Mouse (Mus musculus): ENCODE measurements at regions not wholly inside any gene's neighbourhood (a gene's known extent, or its start where the extent isn't known, plus 50 kb on each side); places are given as distances from the start of the nearest gene placed in this dataset.
"Not testable (repeated sequence)": the region's sequence is repeated elsewhere in the genome, so short reads cannot be mapped to it uniquely, and the experiment has no call there.

DNA sequence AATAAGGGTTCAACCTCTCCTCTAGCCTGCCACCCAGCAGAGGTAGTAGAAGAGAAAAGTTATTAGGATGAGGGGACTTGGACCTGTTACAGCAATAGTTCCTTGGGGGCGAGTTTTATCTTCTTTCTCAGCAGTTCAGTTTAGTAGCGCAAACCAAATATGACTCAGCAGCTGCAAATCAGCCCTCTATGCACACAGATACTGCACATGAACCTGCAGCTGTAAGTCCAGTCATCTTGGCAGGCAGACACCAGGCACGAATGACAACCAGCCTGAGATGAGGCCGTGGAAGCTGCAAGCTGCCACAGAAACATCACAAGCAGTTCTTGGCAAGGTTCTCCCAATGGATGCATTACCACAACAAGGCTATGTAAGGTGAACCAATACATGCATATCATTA is 327.0 kb upstream of the Akr1e1 start:
- DNase-seq, result no peak

DNA sequence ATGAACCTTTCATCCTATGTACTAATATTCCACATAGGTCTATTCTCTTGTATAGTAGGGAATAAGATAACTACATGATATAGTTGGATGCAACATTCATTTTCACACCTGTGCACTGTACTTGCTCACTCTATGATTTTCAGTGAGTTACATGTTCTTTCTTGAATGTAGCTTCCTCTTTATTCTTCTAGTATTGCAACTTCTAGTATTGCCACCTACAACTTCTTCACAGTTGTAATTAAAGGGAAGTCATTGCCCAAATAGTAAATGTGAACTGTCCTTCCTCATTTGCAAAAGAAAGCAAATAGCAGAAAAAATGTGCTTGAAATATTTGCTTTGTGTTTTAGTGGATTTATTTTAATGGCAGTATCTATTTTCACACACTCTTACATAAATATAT is 330.9 kb upstream of the Akr1e1 start:
- DNase-seq, result no peak

DNA sequence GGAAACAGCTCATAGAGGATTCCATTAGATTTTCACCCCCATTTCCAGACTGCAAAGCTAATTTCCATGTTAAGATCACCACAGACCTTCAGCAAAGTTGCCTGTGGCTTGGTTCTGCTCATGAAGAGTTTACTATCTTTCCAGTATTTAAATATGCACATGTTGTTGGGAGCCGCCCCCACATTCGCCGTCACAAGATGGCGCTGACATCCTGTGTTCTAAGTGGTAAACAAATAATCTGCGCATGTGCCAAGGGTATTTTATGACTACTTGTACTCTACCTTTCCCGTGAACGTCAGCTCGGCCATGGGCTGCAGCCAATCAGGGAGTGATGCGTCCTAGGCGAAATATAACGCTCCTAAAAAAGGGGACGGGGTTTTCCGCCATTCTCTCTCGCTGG is 333.5 kb upstream of the Akr1e1 start:
- peak; percentile 11 for DNase-seq

DNA sequence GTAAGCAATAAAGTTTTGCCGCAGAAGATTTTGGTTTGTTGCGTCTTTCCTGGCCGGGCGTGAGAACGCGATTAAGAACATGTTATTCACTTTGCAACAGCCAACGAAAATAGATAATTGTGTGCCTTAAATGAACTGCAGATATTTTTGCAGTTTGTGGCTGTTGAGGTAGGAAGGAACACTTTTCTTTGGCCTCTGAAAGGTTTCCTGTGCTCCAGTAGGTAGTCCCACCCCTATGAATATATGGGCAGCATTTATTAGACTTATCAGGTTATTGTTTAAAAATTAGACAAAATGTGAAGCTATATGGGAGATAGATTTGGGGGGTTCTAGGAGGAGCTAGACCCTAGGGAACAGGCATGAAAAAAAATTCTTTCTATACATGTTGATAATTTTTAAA is 334.1 kb upstream of the Akr1e1 start:
- DNase-seq, result no peak

DNA sequence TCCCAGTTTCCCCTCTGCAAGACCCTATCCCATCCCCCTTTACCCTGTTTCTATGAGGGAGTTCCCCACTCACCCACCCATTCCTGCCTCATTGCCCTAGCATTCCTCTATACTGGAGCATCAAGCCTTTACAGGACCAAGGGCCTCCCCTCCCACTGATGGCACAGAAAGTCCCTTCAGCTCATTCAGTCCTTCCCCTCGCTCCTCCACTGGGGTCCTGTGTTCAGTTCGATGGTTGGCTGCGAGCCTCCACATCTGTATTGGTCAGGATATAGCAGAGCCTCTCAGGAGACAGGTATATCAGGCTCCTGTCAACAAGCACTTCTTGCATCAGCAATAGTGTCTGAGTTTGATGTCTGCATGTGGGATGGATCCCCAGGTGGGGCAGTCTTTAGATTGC is 346.4 kb upstream of the Akr1e1 start:
- DNase-seq, result no peak

DNA sequence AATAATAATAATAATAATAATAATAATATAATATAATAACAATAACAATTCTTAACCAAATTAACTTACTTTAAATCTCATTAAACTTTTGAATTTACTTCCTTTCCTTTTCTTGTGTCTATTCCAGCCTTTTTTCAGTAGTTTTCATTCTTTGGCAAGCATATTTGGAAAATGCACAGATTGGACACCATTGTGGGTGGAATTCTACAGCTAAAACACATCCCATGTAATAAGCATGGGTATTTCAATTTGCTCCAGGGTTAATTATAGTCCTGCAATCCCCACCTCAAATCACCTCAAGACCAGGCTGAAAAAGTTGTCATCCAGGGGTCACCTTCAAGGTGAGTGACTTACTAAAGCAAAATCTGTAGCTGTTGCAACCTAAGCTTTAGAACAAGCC is 355.9 kb upstream of the Akr1e1 start:
- no peak for DNase-seq

DNA sequence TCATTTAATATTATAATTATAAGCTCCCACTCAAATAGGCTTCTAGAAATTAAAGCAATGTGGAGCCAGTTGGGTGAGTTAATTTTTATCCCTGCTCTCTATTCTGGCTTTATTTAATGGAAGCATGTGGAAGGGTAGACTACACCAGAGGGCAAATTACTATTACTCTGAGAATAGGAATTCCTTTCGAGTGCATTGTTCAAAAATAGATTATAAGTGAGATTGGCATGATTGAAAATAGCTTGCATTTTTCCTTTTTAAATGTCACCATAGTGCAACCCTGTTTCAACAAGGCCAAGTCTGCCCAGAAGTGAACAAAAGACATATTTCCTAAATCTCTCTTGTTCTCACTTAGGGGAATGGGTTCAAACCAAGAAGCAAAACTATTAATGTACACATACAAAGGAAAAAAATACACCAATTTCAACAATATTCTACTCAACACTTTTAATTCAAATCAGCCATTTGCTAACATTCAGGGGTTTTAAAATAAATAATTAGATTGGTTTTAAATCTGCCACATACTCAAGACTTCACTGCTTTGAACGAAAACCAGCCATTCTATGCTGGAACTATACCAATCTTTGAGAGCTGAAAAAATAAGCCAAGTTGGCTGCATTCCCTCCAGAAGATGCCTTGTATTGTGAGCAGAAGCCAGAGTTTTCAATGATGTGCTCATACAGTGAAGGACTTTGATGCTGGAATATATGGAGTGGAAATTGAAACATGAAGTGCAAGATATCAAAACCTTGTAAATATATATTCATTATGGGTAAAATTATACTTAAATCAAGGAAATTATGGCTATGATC is 361.3 kb upstream of the Akr1e1 start:
- DNase-seq, result no peak

DNA sequence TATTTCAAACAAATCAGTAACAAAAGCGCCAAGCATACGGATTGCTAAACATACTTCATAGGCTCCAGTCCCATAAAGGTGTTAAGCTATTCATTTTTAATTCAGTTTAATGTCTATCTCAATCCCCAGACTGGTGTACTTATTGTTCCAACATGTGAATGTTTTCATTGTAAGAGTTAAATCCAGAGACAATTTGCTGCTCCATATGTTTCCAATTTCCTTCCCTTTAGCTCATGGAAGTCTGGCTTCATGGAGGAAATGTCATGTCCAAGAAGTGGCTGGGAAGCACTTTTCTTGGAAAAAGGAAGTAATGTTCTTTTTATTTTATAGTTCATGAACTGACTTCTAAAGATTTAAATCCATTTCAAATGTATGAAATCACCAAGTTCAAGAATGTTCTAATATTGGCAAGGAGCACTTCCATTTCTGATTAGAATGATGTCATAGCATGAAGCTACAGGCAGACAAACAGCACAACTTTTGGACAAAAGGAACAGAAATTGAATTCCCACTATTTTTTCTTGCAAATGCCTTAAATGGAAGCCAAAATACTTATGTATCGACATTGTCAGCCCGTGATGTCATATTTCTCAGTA is 362.6 kb upstream of the Akr1e1 start:
- DNase-seq, result no peak

DNA sequence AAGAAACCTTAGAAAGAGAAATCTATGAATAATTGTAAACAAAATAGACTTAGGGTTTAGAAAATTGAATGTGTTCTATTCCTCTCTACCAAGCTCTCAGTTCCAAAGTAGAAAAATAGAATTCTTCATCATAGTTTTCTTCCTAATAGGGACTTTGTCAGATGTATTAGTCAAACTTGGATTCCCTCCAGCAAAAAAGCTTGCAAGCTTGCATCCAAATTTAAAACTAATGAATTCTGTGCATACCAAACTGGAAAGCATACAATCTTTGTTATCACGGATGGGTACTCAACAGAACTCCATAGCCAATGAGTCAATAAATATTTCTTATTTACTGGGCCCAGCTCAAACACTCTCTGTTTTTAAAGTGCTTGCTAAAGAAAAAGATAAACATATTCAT is 383.9 kb upstream of the Akr1e1 start:
- DNase-seq, result no peak

DNA sequence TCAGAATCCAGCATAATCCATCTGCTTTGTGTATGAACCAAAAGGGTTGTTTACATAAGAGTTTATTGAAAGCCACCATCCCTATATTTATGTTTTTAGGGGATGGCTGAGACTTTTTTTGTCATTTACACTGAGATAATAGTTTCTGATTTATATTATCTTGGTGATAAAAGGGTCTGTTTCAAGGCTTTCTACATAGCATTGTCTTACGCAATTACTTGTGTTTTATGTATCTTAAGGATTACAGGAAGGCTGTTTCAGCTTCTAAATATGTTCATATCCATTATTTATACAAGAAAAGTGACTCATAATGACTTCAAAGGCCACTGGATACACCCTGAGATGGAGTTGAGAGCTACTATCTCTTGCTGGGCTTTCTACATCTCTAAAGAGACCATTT is 399.3 kb upstream of the Akr1e1 start:
- DNase-seq, result no peak

DNA sequence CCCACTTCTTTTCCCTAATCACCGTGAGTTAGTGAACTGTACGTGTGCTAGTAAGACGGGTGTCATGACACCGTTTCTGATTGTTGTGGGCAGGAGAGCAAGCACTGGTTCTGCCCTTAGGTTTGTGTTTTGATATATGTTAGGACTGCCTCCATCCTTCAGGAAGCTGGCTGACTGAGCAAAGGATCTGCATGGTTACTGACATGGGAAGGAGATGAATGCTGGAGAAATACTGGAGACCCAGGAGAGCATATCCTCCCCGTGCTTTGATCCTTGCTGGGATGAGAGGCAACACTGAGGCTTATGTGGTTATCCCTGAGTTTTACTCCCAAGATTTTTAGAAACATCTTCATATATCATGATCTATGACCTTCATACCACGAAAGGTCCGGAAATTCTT is 413.5 kb upstream of the Akr1e1 start:
- no peak for DNase-seq

DNA sequence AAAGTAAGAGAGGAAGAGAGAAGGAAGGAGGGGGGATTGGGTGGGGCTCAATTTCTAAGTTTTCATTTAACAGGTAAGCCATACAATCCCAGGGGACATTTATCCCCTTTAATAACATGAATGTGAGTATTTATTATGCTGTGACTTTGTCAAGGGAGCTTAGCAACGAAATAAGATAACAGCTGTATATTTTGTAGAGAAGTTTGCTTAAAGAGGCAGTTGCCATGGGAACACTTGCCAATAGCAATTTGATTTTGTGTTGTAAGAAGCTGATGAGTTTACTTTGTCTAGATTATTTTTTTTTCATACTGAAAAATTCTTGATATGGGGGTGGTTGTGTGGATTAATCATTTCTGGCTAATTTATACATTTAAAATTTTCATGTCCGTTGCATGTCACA is 450.9 kb upstream of the Akr1e1 start:
- DNase-seq, result no peak

DNA sequence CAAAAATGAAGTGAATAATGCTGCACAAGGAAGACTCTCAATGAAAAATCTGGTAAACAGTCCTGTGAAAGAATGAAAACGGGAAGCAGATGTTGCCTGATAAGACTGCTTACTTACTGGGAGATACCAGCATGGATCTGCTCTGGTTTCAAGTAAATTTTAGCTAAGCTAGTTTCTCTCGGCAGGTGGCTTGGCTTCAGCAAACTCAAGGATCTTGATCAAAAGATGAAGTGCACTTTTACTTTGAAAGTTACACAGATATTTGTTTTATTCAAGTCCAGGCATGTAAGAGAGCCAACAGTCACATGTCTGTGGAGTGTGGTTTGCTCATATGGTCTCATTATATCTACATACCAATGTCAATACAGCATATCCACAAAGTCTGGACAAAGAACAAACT is 451.5 kb upstream of the Akr1e1 start:
- no peak for DNase-seq

DNA sequence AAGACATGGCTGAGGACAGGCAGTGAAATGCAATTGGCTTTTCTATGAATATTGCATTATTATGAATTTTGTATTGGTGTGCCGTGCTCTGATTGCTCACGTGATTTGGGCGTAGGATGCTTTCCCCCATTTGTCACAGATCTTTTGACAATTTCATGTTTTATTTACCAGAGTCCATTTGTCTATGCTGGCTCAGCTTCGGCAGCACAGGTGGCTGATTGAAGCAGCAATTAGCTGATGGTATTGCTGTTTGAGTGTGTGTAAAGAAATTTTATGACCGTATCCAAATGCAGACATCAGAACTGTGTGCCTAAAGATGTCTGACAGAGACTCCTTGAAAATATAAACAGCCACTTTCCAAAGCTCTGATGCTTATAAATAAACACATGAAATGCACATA is 498.5 kb upstream of the Akr1e1 start:
- DNase-seq, result no peak

DNA sequence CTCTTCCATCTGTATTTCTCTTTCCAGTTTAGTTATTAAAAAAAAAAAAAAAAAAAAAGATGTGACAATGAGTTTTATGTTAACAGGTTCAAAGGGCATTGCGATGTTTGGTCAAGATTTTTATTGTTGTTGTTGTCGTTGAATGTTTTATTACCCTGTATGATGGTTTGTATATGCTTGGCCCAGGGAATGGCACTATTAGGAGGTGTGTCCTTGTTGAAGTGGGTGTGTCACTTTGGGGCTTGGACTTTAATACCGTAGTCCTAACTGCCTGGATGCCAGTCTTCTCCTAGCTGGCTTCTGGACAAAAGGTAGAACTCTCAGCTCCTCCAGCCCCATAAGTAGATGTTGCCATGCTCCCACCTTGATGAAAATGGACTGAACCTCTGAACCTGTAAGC is 545.9 kb upstream of the Akr1e1 start:
- no peak for DNase-seq

DNA sequence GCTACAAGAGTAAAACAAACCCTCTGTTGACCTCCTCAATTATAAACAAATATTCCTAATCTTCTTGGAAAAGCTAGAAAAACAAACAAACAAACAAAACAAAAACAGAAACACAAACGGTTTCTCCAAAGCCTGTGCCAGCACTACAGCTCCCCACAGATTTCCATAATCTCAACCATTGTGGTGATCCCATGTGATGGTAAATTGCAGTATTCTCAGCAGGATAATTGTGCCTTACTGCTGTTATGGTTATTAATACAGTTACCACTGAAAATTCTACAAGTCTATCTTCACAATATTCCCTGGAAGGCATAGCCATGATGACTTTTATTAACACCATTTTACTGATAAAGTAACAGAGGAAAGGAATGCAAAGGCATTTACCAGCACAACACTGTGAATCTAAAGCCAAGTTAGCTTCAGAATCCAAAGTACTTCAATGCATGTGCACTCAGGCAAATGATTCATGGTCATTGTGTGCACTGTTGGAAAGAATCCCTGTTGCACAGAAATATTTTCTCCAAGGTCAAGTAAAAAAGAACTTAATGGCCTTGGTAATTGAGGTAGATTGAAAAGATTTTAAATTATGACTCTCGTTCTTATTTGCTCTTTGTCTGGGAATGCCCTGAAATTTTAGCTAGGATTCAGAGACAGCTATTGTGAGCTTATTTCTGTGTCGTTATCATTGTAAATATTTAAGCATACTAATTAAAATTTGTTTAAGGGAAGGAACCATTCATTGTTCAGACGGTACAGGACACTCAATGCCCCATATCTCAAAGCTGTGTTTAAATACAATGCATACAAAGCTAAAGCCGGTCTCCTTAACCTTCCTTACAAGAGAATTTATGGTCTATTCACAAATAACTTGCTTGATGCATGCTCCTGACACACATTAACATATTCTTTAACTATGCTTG is 551.1 kb upstream of the Akr1e1 start:
- no peak for DNase-seq

DNA sequence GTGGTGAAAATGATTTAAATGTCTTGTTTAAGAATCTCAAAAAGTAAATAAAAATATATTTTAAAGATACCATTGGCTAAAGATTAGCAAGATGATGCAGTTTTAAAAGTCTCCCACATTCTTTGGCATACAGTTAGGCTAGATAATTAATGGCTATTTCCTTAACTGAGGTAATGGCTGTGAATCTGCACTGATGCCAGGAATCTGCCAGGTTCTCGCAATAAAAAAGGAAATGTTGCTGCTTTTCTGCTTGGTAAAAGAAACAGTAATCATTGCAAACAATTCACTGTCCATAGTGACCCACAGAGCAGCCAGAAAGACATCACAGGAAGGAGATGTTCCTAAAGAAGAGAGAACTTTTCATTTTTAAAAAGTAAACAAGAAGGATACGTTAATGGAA is 557.7 kb upstream of the Akr1e1 start:
- DNase-seq, result no peak

DNA sequence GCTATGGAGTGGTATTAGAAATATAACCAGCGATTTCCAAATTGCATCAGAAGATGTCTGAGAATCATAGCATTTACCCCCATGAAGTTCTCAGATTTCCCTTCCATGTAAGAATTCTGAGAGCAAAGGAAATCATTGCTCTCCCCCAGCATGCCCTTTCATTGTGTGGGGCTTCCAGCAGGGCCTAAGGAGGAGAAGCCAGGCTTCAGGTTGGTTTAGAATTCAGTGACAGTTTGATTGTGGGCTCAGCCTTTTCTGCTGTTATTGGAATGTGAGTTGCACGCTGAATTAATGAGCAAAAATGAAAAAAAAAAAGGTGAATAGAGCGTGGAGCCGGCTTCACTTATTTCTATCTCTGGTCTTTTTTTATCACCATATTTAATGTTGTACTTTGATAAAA is 570.0 kb upstream of the Akr1e1 start:
- no peak for DNase-seq

DNA sequence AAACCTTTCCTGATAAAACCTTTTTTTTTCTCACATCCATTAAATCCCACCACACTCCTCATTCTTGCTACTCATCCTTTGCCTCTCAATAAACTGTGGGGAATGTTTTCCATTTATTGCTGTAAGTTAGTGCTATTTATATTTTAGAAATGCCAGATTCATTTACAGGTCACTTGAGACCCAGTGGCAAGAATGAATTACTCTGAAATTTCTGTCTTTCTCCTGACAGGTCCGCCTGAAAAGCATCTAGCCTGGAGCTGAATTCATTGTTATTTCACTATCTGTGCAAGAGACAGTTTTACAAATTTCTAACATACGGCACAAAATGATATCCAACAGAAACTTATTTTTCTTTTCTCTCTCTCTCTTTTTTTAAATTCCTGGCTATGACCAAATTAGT is 570.6 kb upstream of the Akr1e1 start:
- DNase-seq, result no peak

DNA sequence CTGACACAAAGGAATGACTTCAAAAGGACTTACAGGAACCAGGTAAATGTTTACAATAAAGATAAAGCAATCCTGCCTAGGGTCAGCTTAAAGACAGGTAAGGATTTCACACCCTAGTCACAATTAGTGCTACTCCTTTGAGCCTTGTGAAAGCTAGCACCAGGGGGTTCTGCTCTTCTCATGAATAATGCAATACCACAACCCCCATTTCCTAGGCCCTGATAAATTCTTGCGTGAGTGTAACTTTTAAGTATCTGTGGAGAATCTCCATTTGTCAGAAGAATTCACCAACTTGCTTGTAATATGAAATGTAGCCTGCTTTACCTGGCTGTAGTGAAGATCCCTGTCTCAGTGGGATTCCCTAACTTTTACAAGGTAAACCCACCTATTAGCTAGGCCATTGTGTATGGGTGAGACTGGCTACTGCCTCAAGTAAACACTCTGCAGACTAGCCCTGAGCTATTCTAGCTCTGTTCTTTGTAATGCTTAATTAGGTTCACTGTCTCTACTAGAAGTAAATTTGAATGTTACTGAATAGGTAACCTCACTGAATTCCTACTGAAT is 576.3 kb upstream of the Akr1e1 start:
- not testable (repeated sequence) for DNase-seq

DNA sequence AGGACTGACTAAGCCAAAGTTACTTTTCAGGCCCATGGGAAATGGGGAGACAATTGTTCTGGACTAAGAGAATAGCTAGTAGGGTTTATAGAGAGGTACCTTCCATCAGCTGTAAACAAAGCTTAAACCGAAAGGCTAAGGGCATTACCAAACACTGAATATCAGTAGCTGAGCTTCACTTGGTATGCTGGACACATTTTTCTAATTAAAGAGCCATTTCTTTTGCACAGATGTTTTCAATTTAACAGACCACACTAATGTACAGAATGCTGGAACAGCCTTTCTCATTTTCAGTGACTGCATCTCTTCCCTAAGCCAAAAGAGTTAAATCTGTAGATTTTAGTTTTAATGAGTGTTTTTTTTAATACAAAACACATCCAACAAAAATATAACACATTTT is 593.8 kb upstream of the Akr1e1 start:
- DNase-seq, result no peak

DNA sequence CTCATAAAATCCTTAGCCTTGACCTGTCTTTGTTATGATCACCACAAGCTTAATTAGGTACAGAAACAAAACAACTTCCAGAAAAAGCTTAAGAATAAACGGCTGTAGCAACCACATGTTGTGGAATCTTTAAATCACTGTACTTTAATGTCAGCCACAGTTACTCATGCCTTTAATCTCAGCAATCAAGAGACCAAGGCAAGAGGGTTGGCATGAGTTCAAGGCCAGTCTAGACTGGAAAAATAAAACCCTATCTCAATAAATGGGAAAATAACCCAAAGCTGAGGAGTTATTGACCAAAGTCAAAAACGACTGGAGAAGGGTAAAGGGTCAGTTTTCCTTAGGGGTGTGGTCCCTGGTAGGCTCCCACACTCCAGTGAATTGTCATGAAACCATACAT is 595.2 kb upstream of the Akr1e1 start:
- no peak for DNase-seq

DNA sequence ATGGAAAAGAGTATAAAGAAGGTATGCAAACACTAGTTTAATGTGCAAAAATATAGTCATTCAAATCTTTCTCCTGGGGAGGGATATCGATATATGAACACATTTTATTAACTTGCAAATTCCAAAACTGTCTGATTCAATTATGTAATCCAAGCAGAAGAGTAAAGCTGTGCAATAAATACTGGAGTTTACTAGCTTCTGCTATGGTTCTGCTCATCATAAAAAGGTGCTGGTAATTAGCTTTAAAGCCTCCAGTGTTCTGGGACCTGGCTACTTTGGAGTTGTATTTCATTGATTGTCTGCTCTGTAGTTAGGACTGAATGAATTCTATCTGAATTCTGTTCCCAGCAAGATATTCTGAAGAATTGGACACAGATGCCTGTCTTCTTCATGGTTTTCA is 602.7 kb upstream of the Akr1e1 start:
- no peak for DNase-seq

DNA sequence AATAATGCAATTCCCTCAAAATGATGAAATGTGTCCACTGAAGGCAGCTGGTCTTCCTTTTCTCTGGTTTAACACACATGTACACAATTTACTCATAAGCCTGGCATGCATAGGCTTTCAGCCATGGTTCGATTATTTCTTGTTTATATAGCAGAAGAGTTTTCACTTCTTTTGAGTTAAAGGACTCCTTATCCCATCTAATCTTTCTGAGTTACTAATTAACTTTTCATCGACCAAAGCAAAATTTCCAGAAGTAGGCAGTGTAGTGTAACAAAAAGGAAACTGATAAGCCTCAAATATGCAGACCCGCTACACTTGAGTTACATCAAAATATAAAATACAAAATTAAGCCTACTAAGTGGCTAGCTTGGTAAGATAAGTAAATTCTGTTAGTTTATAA is 620.5 kb upstream of the Akr1e1 start:
- DNase-seq, result no peak

Measured in cerebellum, adult 9-11 months (tissue).